Mouse (Mus musculus): ENCODE measurements around the gene Armh1. TPM values are rescaled to one million over a fixed set of nuclear protein-coding genes. Genes with fewer than 3 reads are reported as not detected.
"Not testable (repeated sequence)": the region's sequence is repeated elsewhere in the genome, so short reads cannot be mapped to it uniquely, and the experiment has no call there.

The Armh1 gene
- total RNA-seq, 2 experiments from 2014 or later = 0.63 TPM; not detected in 1

GRCm38 (mm10) chr4:117214250-117214649 lies 37.7 kb downstream of the Armh1 start:
- DNase-seq (ENCODE audit: extremely low spot score in 1 of 2, low spot score in 2 of 2) = no peak
- intact Hi-C loops (cut with DNase I) = no loop called here
- TF ChIP-seq CTCF (IDR thresholded peaks at IDR 0.05) = no peak
- no peak overlapping the region for H3K27ac ChIP-seq
- no peak overlapping the region for H3K4me3 ChIP-seq

GRCm38 (mm10) chr4:117210147-117211074 lies 41.5 kb downstream of the Armh1 start:
- peak in 1 of 2 experiments; percentile 32 for DNase-seq (ENCODE audit: extremely low spot score in 1 of 2, low spot score in 2 of 2)
- no peak overlapping the region for H3K4me3 ChIP-seq
- TF ChIP-seq CTCF (IDR thresholded peaks at IDR 0.05) = peak; percentile 60
- intact Hi-C loops (cut with DNase I) = no loop called here
- peak overlapping the region; percentile 55 for H3K27ac ChIP-seq

- no peak overlapping the region for H3K4me3 ChIP-seq
- intact Hi-C loops (cut with DNase I) = no loop called here
- TF ChIP-seq CTCF (IDR thresholded peaks at IDR 0.05) = no peak
- no peak overlapping the region for H3K27ac ChIP-seq
- no peak for DNase-seq (ENCODE audit: extremely low spot score in 1 of 2, low spot score in 2 of 2)
Measured at GRCm38 (mm10) chr4:117209592-117209991, 42.3 kb downstream of the Armh1 start.

GRCm38 (mm10) chr4:117202992-117203354 lies 49.0 kb downstream of the Armh1 start:
- DNase-seq (ENCODE audit: extremely low spot score in 1 of 2, low spot score in 2 of 2) = no peak
- TF ChIP-seq CTCF (IDR thresholded peaks at IDR 0.05) = no peak
- Histone ChIP-seq H3K4me3 (no peak overlapping the region), H3K27ac (no peak overlapping the region)
- intact Hi-C loops (cut with DNase I) = no loop called here

GRCm38 (mm10) chr4:117202046-117202991 lies 49.6 kb downstream of the Armh1 start:
- TF ChIP-seq CTCF (IDR thresholded peaks at IDR 0.05) = peak; percentile 63
- H3K27ac ChIP-seq = peak overlapping the region; percentile 54; the same call in 1 of the 2 replicates
- H3K4me3 ChIP-seq = peak overlapping the region; percentile 29
- DNase-seq (ENCODE audit: extremely low spot score in 1 of 2, low spot score in 2 of 2) = no peak
- intact Hi-C loops (cut with DNase I) = no loop called here

GRCm38 (mm10) chr4:117191804-117192203 lies 60.1 kb downstream of the Armh1 start:
- Histone ChIP-seq H3K27ac (no peak overlapping the region), H3K4me3 (no peak overlapping the region)
- no peak for DNase-seq (ENCODE audit: extremely low spot score in 1 of 2, low spot score in 2 of 2)
- TF ChIP-seq CTCF (IDR thresholded peaks at IDR 0.05) = no peak
- intact Hi-C loops (cut with DNase I) = no loop called here

GRCm38 (mm10) chr4:117190660-117191059 lies 61.3 kb downstream of the Armh1 start:
- peak overlapping the region; percentile 99 for H3K27ac ChIP-seq
- no peak for TF ChIP-seq CTCF (IDR thresholded peaks at IDR 0.05)
- no peak overlapping the region for H3K4me3 ChIP-seq
- DNase-seq (ENCODE audit: extremely low spot score in 1 of 2, low spot score in 2 of 2) = no peak
- intact Hi-C loops (cut with DNase I) = no loop called here

GRCm38 (mm10) chr4:117189856-117190543 lies 61.9 kb downstream of the Armh1 start:
- Histone ChIP-seq H3K27ac (peak overlapping the region; percentile 99), H3K4me3 (peak overlapping the region; percentile 46)
- no peak for TF ChIP-seq CTCF (IDR thresholded peaks at IDR 0.05)
- DNase-seq (ENCODE audit: extremely low spot score in 1 of 2, low spot score in 2 of 2) = no peak
- intact Hi-C loops (cut with DNase I) = no loop called here

- DNase-seq (ENCODE audit: extremely low spot score in 1 of 2, low spot score in 2 of 2) = peak; percentile 74 to 76
- intact Hi-C loops (cut with DNase I) = no loop called here
- peak; percentile 94 for TF ChIP-seq CTCF (IDR thresholded peaks at IDR 0.05)
- Histone ChIP-seq H3K27ac (peak overlapping the region; percentile 99), H3K4me3 (peak overlapping the region; percentile 46)
Measured at GRCm38 (mm10) chr4:117189382-117189855, 62.5 kb downstream of the Armh1 start.

- Histone ChIP-seq H3K4me3 (peak overlapping the region; percentile 46), H3K27ac (peak overlapping the region; percentile 99)
- intact Hi-C loops (cut with DNase I) = no loop called here
- no peak for DNase-seq (ENCODE audit: extremely low spot score in 1 of 2, low spot score in 2 of 2)
- no peak for TF ChIP-seq CTCF (IDR thresholded peaks at IDR 0.05)
Measured at GRCm38 (mm10) chr4:117188969-117189368, 63.0 kb downstream of the Armh1 start.

GRCm38 (mm10) chr4:117182759-117183096 lies 69.2 kb downstream of the Armh1 start:
- DNase-seq (ENCODE audit: extremely low spot score in 1 of 2, low spot score in 2 of 2) = not testable (repeated sequence)
- intact Hi-C loops (cut with DNase I) = loop anchor here (2.0 kb wide), 1 partner anchor 26 kb away; the partner anchor contains the start of gene Rps8
- peak overlapping the region; percentile 55 for H3K4me3 ChIP-seq
- H3K27ac ChIP-seq = peak overlapping the region; percentile 87

Data from left cerebral cortex, adult 2 months (tissue).